Mouse (Mus musculus): Measurements from ENCODE around the gene Rbl1.

DNA sequence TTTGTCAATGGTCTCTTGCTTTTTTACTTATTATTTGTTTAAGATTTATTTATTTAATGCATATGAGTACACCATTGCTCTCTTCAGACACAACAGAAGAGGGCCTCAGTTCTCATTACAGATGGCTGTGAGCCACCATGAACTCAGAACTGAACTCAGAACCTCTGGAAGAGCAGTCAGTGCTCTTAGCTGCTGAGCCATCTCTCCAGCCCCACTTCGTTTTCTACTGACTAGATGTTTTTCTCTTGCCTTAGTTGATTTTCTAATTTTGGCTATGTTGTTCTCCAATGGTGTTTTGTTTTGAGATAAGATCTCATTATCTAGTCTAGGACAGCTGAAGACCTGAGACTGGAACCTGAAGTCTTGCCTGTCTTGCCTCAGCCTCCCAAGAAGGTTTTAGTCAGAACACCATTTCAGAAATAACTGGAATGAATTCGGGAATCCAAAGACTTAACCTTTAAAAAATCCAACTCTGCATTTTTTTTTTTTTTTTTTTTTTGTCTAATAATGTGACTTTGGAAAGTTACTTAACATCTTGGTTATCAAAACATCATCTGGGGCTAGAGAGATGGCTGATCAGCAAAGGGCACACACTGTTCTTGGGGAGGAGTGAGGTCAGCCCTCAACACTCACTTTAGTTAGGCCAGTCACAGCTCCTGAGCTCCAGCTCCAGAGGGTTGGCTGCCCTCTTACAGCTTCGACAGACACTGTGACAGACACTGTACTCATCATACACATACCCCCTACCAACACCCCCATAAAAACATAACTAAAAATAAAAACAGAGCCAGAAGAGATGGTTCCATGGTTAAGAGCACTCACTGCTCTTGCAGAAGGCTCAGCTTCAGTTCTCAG, 71.4 kb downstream of the Rbl1 start:
- TF ChIP-seq CTCF (IDR thresholded peaks at IDR 0.05; ENCODE audit: extremely low read depth, insufficient read length, insufficient replicate concordance, low read depth, low read length) (no peak), POLR2A (IDR thresholded peaks at IDR 0.05; ENCODE audit: low read depth, low read length) (no peak)

Data from small intestine, adult 2 months (tissue).